Mouse (Mus musculus): Measurements from ENCODE around the gene Pld5.
"Not testable (repeated sequence)": the region's sequence is repeated elsewhere in the genome, so short reads cannot be mapped to it uniquely, and the experiment has no call there.

The Pld5 gene

GRCm38 (mm10) chr1:176043056-176043455 is 232.1 kb downstream of the Pld5 start:
- ATAC-seq (ENCODE audit: low TSS enrichment) = no peak

GRCm38 (mm10) chr1:176039923-176040322 is 235.2 kb downstream of the Pld5 start:
- ATAC-seq (ENCODE audit: low TSS enrichment) = no peak

GRCm38 (mm10) chr1:176036028-176036427 is 239.1 kb downstream of the Pld5 start:
- no peak for ATAC-seq (ENCODE audit: low TSS enrichment)

- no peak for ATAC-seq (ENCODE audit: low TSS enrichment)
These were observed 240.4 kb downstream of the Pld5 start for GRCm38 (mm10) chr1:176034699-176035098.

- no peak for ATAC-seq (ENCODE audit: low TSS enrichment)
These were observed 241.4 kb downstream of the Pld5 start for GRCm38 (mm10) chr1:176033698-176034097.

- ATAC-seq (ENCODE audit: low TSS enrichment) = no peak
These were observed 246.0 kb downstream of the Pld5 start for GRCm38 (mm10) chr1:176029063-176029462.

- no peak for ATAC-seq (ENCODE audit: low TSS enrichment)
These were observed 246.7 kb downstream of the Pld5 start for GRCm38 (mm10) chr1:176028397-176028796.

GRCm38 (mm10) chr1:176024501-176024900 is 250.6 kb downstream of the Pld5 start:
- ATAC-seq (ENCODE audit: low TSS enrichment) = no peak

- ATAC-seq (ENCODE audit: low TSS enrichment) = no peak
These were observed 256.6 kb downstream of the Pld5 start for GRCm38 (mm10) chr1:176018523-176018922.

GRCm38 (mm10) chr1:176016076-176016475 is 259.0 kb downstream of the Pld5 start:
- no peak for ATAC-seq (ENCODE audit: low TSS enrichment)

GRCm38 (mm10) chr1:176013497-176014268 is 261.4 kb downstream of the Pld5 start:
- ATAC-seq (ENCODE audit: low TSS enrichment) = no peak

GRCm38 (mm10) chr1:176011535-176011934 is 263.6 kb downstream of the Pld5 start:
- no peak for ATAC-seq (ENCODE audit: low TSS enrichment)

GRCm38 (mm10) chr1:176011072-176011471 is 264.0 kb downstream of the Pld5 start:
- ATAC-seq (ENCODE audit: low TSS enrichment) = no peak

- no peak for ATAC-seq (ENCODE audit: low TSS enrichment)
These were observed 266.7 kb downstream of the Pld5 start for GRCm38 (mm10) chr1:176008411-176008810.

GRCm38 (mm10) chr1:176000599-176000998 is 274.5 kb downstream of the Pld5 start:
- no peak for ATAC-seq (ENCODE audit: low TSS enrichment)

- no peak for ATAC-seq (ENCODE audit: low TSS enrichment)
These were observed 277.9 kb downstream of the Pld5 start for GRCm38 (mm10) chr1:175997076-175997651.

- peak; percentile 74 for ATAC-seq (ENCODE audit: low TSS enrichment)
These were observed 286.2 kb downstream of the Pld5 start for GRCm38 (mm10) chr1:175988912-175989311.

GRCm38 (mm10) chr1:175988448-175988847 is 286.7 kb downstream of the Pld5 start:
- ATAC-seq (ENCODE audit: low TSS enrichment) = no peak

- ATAC-seq (ENCODE audit: low TSS enrichment) = not testable (repeated sequence)
These were observed 296.1 kb downstream of the Pld5 start, which contains the start of gene Rbm8a2 for GRCm38 (mm10) chr1:175979014-175979413. TSS of gene Rbm8a2 (minus strand) at chr1:175979114.

- ATAC-seq (ENCODE audit: low TSS enrichment) = no peak
These were observed 304.4 kb downstream of the Pld5 start for GRCm38 (mm10) chr1:175970710-175971109.

- no peak for ATAC-seq (ENCODE audit: low TSS enrichment)
These were observed 307.9 kb downstream of the Pld5 start for GRCm38 (mm10) chr1:175967004-175967745.

- ATAC-seq (ENCODE audit: low TSS enrichment) = no peak
These were observed 313.3 kb downstream of the Pld5 start for GRCm38 (mm10) chr1:175961786-175962185.

GRCm38 (mm10) chr1:175950851-175951250 is 324.3 kb downstream of the Pld5 start:
- no peak for ATAC-seq (ENCODE audit: low TSS enrichment)

All from frontal cortex, adult (tissue).